Mouse (Mus musculus) midbrain, embryonic 13.5 days (tissue): ENCODE measurements at regions not wholly inside any gene's neighbourhood (a gene's known extent, or its start where the extent isn't known, plus 50 kb on each side); places are given as distances from the start of the nearest gene placed in this dataset.

Source experiments
- ATAC-seq: fragments of 200-750 bp; cut with Nextera tagmentation; 2 replicates; pipeline ENCODE4 v1.8.0; 2017; ENCODE audit warnings: mild to moderate bottlenecking, moderate TSS enrichment, moderate library complexity
- H3K27ac ChIP-seq: fragments of 300-500 bp; sonication (generic); 2 replicates; pipeline ENCODE4 v1.5.1; 2015; ENCODE audit warnings: inconsistent platforms, mild to moderate bottlenecking, moderate library complexity
- H3K27me3 ChIP-seq: fragments of 300-500 bp; sonication (generic); 2 replicates; pipeline ENCODE4 v1.6.1; 2015; ENCODE audit warnings: mild to moderate bottlenecking, inconsistent platforms
- H3K36me3 ChIP-seq: fragments of 300-500 bp; sonication (generic); 2 replicates; pipeline ENCODE4 v1.6.1; 2015; ENCODE audit warnings: mild to moderate bottlenecking, inconsistent platforms
- H3K4me1 ChIP-seq: fragments of 300-500 bp; sonication (generic); replicated peaks from 2 replicates; pipeline ENCODE4 v1.6.1; 2015; ENCODE audit warnings: inconsistent platforms
- H3K4me2 ChIP-seq: fragments of 300-500 bp; sonication (generic); replicated peaks from 2 replicates; pipeline ENCODE4 v1.6.1; 2015; ENCODE audit warnings: moderate library complexity, mild to moderate bottlenecking, inconsistent platforms
- H3K4me3 ChIP-seq: fragments of 300-500 bp; sonication (generic); replicated peaks from 2 replicates; pipeline ENCODE4 v1.5.1; 2015; ENCODE audit warnings: mild to moderate bottlenecking, inconsistent platforms
- H3K9ac ChIP-seq: fragments of 300-500 bp; sonication (generic); replicated peaks from 2 replicates; pipeline ENCODE4 v1.6.1; 2015; ENCODE audit warnings: mild to moderate bottlenecking, inconsistent platforms
- H3K9me3 ChIP-seq: fragments of 300-500 bp; sonication (generic); 2 replicates; pipeline ENCODE4 v1.6.1; 2016; ENCODE audit warnings: mild to moderate bottlenecking, inconsistent platforms
- WGBS: fragments of 180-500 bp; shearing (Covaris S2); methylation state at CpG from one replicate; pipeline ENCODE4 v1.1.7; 2015; 5-methylcytosine and 5-hydroxymethylcytosine counted together

GRCm38 (mm10) chr10:67776851-67777250 is 135.6 kb downstream of the Zfp365 start:
- 90% methylated on average over 9 of the region's 9 CpGs for WGBS
- Histone ChIP-seq H3K4me2 (no peak overlapping the region), H3K36me3 (no peaks in the 10 kb centered on the region), H3K27me3 (no peaks in the 10 kb centered on the region), H3K27ac (no peak overlapping the region), H3K4me1 (no peaks in the 10 kb centered on the region), H3K4me3 (no peak overlapping the region), H3K9me3 (no peaks in the 10 kb centered on the region), H3K9ac (no peak overlapping the region)
- ATAC-seq: no peak

DNA sequence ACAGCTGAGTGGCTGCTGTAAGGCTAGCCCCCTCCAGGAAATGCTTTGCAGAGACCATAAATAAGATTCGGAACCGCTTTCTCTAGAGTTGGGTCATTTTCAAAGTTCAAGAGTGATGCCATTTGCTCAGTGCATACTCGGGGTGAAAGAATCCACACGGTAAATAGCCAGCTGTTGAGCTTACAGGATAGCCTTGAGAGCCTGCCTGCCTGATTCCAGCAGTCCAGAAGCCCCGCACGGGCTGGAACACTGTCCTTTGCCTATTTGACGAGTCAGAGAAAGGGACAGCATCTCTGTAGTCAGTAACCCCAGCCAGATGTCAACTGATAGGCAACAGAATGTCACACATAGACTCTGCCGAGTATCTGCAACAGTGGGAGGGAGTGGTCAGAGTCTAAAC is 140.7 kb downstream of the Zfp365 start:
- no peaks in the 10 kb centered on the region for H3K36me3 ChIP-seq
- H3K4me3 ChIP-seq: no peak overlapping the region
- no peak overlapping the region for H3K4me2 ChIP-seq
- no peaks in the 10 kb centered on the region for H3K4me1 ChIP-seq
- H3K27ac ChIP-seq: no peak overlapping the region
- ATAC-seq: no peak
- H3K9ac ChIP-seq: no peak overlapping the region
- H3K9me3 ChIP-seq: no peaks in the 10 kb centered on the region
- H3K27me3 ChIP-seq: no peaks in the 10 kb centered on the region
- 93% methylated on average over 8 of the region's 8 CpGs for WGBS

- no peak overlapping the region for H3K4me3 ChIP-seq
- H3K27me3 ChIP-seq: no peaks in the 10 kb centered on the region
- WGBS: 41% methylated on average over 13 of the region's 13 CpGs
- no peak for ATAC-seq
- no peak overlapping the region for H3K9ac ChIP-seq
- no peaks in the 10 kb centered on the region for H3K36me3 ChIP-seq
- no peaks in the 10 kb centered on the region for H3K9me3 ChIP-seq
- H3K4me2 ChIP-seq: no peak overlapping the region
- no peak overlapping the region for H3K27ac ChIP-seq
- H3K4me1 ChIP-seq: no peaks in the 10 kb centered on the region
Measured at GRCm38 (mm10) chr10:67766099-67766498, 146.4 kb downstream of the Zfp365 start.

- Histone ChIP-seq H3K4me3 (no peak overlapping the region), H3K27ac (no peak overlapping the region), H3K36me3 (no peaks in the 10 kb centered on the region), H3K4me2 (no peak overlapping the region), H3K4me1 (no peaks in the 10 kb centered on the region), H3K27me3 (no peaks in the 10 kb centered on the region), H3K9me3 (no peaks in the 10 kb centered on the region), H3K9ac (no peak overlapping the region)
- ATAC-seq: no peak
- 80% methylated on average over 3 of the region's 3 CpGs for WGBS
Measured at GRCm38 (mm10) chr10:67760424-67760823, 152.0 kb downstream of the Zfp365 start.

DNA sequence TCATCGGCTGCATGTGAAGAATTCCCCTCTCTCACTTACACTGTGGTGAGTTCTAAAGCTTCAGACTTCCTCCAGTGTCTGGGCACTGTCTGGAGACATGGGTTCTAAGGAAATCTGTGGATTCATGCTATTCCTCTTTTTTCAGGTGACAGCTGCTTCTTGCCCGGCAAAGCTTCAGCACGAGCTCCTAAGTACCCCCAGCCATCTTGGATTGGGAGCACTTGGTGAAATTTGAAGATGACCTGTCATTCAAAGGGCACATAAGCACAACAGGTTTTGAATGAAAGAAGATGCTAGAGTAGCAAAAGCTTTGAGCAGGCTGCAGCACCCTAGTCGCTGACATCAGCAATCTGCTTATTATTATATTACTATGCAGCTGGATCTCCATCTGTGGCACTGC is 164.3 kb downstream of the Zfp365 start:
- ATAC-seq: no peak
- Histone ChIP-seq H3K4me1 (no peaks in the 10 kb centered on the region), H3K4me3 (no peak overlapping the region), H3K36me3 (no peaks in the 10 kb centered on the region), H3K4me2 (no peak overlapping the region), H3K9me3 (no peaks in the 10 kb centered on the region), H3K27me3 (no peaks in the 10 kb centered on the region), H3K9ac (no peak overlapping the region), H3K27ac (no peak overlapping the region)
- WGBS: 91% methylated on average over 4 of the region's 4 CpGs

DNA sequence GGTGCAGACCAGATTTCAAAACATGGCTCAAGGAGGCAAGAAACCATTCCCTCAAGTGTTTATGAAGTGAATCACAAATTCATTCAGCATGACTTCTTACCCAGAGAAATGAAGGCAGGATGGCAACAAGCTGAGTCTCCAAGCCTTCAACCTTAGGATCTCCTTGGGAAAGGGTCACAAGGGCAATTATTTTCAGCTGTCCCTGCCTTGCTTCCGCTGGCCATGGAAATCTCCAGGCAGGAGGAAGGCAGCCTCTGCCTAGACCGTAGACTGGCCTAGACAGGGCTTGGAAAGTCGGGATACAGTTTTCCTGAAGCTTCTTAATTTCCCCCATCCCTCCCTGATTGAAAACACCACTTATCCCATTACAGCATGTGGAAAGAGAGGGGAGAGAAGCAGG is 165.0 kb downstream of the Zfp365 start:
- H3K27ac ChIP-seq: no peak overlapping the region
- no peaks in the 10 kb centered on the region for H3K4me1 ChIP-seq
- H3K9me3 ChIP-seq: no peaks in the 10 kb centered on the region
- no peaks in the 10 kb centered on the region for H3K36me3 ChIP-seq
- H3K9ac ChIP-seq: no peak overlapping the region
- H3K4me3 ChIP-seq: no peak overlapping the region
- no peak overlapping the region for H3K4me2 ChIP-seq
- no peak for ATAC-seq
- no peaks in the 10 kb centered on the region for H3K27me3 ChIP-seq
- 80% methylated on average over 3 of the region's 3 CpGs for WGBS

- WGBS: 92% methylated on average over 3 of the region's 3 CpGs
Measured at GRCm38 (mm10) chr10:67746140-67746539, 166.3 kb downstream of the Zfp365 start.

DNA sequence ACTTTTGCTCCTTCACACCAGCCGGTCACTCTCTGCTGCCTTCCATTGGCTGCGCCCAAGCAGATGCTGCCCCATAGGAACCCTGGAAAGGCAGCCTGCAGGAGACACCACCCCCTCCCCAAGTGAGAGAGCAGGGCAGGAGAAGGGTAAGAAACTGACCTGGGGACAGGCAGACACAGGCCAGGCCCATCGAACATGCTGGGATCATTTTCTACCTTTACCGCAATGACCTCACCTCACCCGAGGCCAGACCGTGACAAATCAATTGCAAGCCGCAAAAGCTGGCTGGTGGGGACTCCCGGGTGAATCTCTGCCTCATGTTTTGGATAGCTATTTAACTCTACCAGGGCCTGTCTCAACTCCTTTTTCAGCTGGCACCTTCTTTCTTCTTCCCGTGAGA is 168.9 kb downstream of the Zfp365 start:
- H3K27me3 ChIP-seq: no peaks in the 10 kb centered on the region
- H3K4me2 ChIP-seq: no peak overlapping the region
- no peak overlapping the region for H3K27ac ChIP-seq
- 66% methylated on average over 9 of the region's 9 CpGs for WGBS
- no peaks in the 10 kb centered on the region for H3K9me3 ChIP-seq
- no peak for ATAC-seq
- no peaks in the 10 kb centered on the region for H3K4me1 ChIP-seq
- H3K36me3 ChIP-seq: no peaks in the 10 kb centered on the region
- H3K4me3 ChIP-seq: no peak overlapping the region
- H3K9ac ChIP-seq: no peak overlapping the region

More at GRCm38 (mm10) chr10:67746140-67746539, 166.3 kb downstream of the Zfp365 start:
- Histone ChIP-seq H3K27ac (no peak overlapping the region), H3K9me3 (no peaks in the 10 kb centered on the region), H3K27me3 (no peaks in the 10 kb centered on the region), H3K9ac (no peak overlapping the region), H3K4me2 (no peak overlapping the region), H3K4me1 (no peaks in the 10 kb centered on the region), H3K36me3 (no peaks in the 10 kb centered on the region), H3K4me3 (no peak overlapping the region)
- ATAC-seq: no peak

DNA sequence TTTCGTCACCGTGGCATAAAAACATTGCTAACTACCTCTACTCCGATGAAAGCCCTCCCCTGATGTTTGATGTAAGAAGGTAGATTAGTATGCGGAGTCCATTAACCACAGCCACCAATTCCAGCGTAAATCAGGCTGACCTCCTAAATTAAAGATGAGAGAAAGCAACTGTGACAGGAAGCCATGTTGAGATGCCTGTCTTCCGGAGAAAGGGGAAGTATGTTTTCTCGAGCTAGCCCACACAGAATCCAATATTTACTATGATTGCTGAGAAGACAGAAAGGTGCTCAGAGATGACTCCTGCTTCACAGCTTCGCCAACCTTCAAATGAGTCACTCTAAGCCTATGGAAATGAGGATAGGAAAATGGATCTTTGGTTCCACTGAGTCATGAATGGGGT is 169.6 kb downstream of the Zfp365 start:
- Histone ChIP-seq H3K27ac (no peak overlapping the region), H3K4me3 (no peak overlapping the region), H3K27me3 (no peaks in the 10 kb centered on the region), H3K9me3 (no peaks in the 10 kb centered on the region), H3K4me2 (no peak overlapping the region), H3K36me3 (no peaks in the 10 kb centered on the region), H3K9ac (no peak overlapping the region), H3K4me1 (no peaks in the 10 kb centered on the region)
- no peak for ATAC-seq
- WGBS: 83% methylated on average over 8 of the region's 8 CpGs

DNA sequence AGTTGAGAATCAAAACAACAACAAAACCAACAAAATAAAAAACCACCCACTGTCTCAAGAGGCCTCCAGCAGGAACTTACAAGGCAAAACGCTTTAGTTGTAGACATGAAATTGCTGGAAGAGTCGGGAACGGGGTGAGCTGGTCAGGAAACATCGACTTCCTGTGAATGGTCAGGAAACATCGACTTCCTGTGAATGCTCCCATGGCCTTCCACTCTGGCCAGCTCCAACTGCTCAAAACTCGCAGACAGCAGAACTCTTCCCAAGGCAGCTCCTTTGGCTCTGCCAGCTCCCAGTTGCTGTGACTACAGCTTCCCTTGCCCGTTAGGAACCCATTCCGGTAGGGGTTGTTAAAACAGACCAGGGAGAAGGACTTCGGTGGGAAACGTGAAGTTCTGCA is 170.2 kb downstream of the Zfp365 start:
- H3K4me1 ChIP-seq: no peaks in the 10 kb centered on the region
- no peak overlapping the region for H3K4me3 ChIP-seq
- no peak for ATAC-seq
- H3K9ac ChIP-seq: no peak overlapping the region
- H3K27me3 ChIP-seq: no peaks in the 10 kb centered on the region
- no peaks in the 10 kb centered on the region for H3K9me3 ChIP-seq
- H3K4me2 ChIP-seq: no peak overlapping the region
- 81% methylated on average over 10 of the region's 10 CpGs for WGBS
- H3K27ac ChIP-seq: no peak overlapping the region
- H3K36me3 ChIP-seq: no peaks in the 10 kb centered on the region

GRCm38 (mm10) chr10:67739199-67739598 is 173.3 kb downstream of the Zfp365 start:
- Histone ChIP-seq H3K27me3 (no peaks in the 10 kb centered on the region), H3K36me3 (no peaks in the 10 kb centered on the region), H3K27ac (no peak overlapping the region), H3K4me1 (no peaks in the 10 kb centered on the region), H3K9me3 (no peaks in the 10 kb centered on the region), H3K9ac (no peak overlapping the region), H3K4me2 (no peak overlapping the region), H3K4me3 (no peak overlapping the region)
- no peak for ATAC-seq
- WGBS: 61% methylated on average over 1 of the region's 1 CpGs

DNA sequence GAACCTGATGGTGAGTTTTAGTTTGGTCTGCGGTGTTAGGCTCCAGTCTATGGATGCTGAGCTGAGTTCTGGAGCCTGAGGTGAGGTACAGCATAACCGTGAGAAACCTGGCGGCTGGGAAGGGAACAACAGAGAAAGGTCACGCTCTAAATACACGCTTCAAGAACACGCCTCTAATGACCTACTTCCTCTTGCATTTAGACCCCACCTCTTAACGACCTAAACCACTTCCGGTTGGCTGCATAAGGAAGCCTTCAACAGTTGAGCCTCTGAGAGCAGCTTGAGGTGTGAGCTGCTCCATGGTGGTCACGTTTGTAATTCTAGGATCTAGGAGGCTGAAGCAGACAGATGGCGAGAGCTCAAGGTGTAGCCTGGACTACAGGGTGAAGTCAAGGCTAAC is 175.8 kb downstream of the Zfp365 start:
- Histone ChIP-seq H3K9ac (no peak overlapping the region), H3K27me3 (no peaks in the 10 kb centered on the region), H3K36me3 (no peaks in the 10 kb centered on the region), H3K4me2 (no peak overlapping the region), H3K4me1 (no peaks in the 10 kb centered on the region), H3K27ac (no peak overlapping the region), H3K9me3 (no peaks in the 10 kb centered on the region), H3K4me3 (no peak overlapping the region)
- ATAC-seq: no peak
- WGBS: 88% methylated on average over 10 of the region's 10 CpGs

GRCm38 (mm10) chr10:67731577-67731976 is 180.9 kb downstream of the Zfp365 start:
- H3K4me2 ChIP-seq: no peak overlapping the region
- no peaks in the 10 kb centered on the region for H3K9me3 ChIP-seq
- no peak overlapping the region for H3K4me3 ChIP-seq
- no peaks in the 10 kb centered on the region for H3K27me3 ChIP-seq
- no peak overlapping the region for H3K27ac ChIP-seq
- H3K4me1 ChIP-seq: no peaks in the 10 kb centered on the region
- no peak overlapping the region for H3K9ac ChIP-seq
- H3K36me3 ChIP-seq: no peaks in the 10 kb centered on the region
- ATAC-seq: no peak
- 81% methylated on average over 9 of the region's 9 CpGs for WGBS
